Mouse (Mus musculus): ENCODE measurements around the gene Pde11a.

GRCm38 (mm10) chr2:76057555-76057954 is 281.0 kb downstream of the Pde11a start:
- TF ChIP-seq POLR2A (IDR thresholded peaks at IDR 0.05; ENCODE audit: insufficient read length, low read depth) (no peak), E2F4 (IDR thresholded peaks at IDR 0.05; ENCODE audit: insufficient read depth) (no peak), TCF12 (IDR thresholded peaks at IDR 0.05; ENCODE audit: insufficient read depth, poor library complexity, severe bottlenecking) (no peak), MAX (IDR thresholded peaks at IDR 0.05; ENCODE audit: low read depth) (no peak), MYOD1 (IDR thresholded peaks at IDR 0.05; ENCODE audit: control insufficient read depth in 1 of 3, insufficient read length in 2 of 3, low read depth in 2 of 3) (no peak)
